Mouse (Mus musculus): ENCODE data around the gene Apom. TPM values are rescaled to one million over a fixed set of nuclear protein-coding genes. Genes with fewer than 3 reads are reported as not detected.
"Not testable (repeated sequence)": the region's sequence is repeated elsewhere in the genome, so short reads cannot be mapped to it uniquely, and the experiment has no call there.

The Apom gene
- polyA plus RNA-seq, 1 experiment: not detected

- TF ChIP-seq POLR2A (IDR thresholded peaks at IDR 0.05; ENCODE audit: low read depth, low read length) (no peak), CTCF (IDR thresholded peaks at IDR 0.05; ENCODE audit: borderline replicate concordance, insufficient read depth, low read length) (no peak)
- Histone ChIP-seq H3K4me3 (ENCODE audit: insufficient read depth, low read length) (no peak overlapping the region), H3K27ac (ENCODE audit: insufficient read depth, low read length) (no peak overlapping the region)
These were observed 317 bp upstream of the Apom start for GRCm38 (mm10) chr17:35132174-35132560.

DNA sequence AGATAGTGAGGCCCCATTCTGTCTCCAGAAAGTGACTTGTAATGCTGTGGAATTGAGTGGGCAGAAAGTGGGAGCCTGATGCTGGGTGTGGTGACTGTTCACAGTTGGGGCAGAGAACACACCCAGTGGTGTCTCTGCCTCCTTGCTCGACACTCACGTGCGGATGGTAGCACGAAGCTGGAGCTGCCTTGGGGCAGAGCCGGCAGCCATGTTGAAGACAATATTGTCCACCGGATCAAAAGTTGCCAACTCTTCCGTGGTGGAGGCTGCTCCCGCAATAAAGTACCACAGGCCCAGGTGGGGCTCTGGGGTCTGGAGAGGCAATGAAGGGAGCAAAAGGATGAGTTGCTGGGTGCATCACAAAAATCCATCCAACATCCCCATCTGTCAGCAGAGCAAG is 812 bp downstream of the Apom start:
- Histone ChIP-seq H3K4me3 (ENCODE audit: insufficient read depth, low read length) (no peak overlapping the region), H3K27ac (ENCODE audit: insufficient read depth, low read length) (no peak overlapping the region), H3K4me1 (ENCODE audit: control insufficient read depth, insufficient read depth, low read length) (0 out of 2 replicates have a peak, but pooled peaks cover 8% of the 10 kb centered on the region)
- TF ChIP-seq CTCF (IDR thresholded peaks at IDR 0.05; ENCODE audit: borderline replicate concordance, insufficient read depth, low read length) (no peak), POLR2A (IDR thresholded peaks at IDR 0.05; ENCODE audit: low read depth, low read length) (no peak)

More at GRCm38 (mm10) chr17:35132174-35132560, 317 bp upstream of the Apom start:
- 0 out of 2 replicates have a peak, but pooled peaks cover 5% of the 10 kb centered on the region for H3K4me1 ChIP-seq (ENCODE audit: control insufficient read depth, insufficient read depth, low read length)

DNA sequence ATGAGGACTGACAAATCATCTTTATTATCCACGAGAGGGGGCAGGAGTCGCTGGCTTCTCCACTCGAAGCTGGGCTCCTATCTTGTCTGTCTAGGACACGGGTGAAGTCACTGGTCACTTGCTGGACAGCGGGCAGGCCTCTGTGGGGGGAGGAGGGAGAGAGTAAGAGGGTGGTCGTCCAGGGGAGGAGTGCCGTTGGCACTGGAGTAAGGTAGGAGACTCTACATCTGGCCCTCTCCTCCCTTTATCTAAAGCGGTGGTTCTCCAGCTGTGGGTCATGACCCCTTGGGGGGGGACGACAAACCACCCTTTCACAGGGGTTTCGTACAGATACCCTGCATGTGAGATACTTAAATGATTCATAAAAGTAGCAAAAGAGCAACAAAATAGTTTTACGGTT is 2.9 kb downstream of the Apom start:
- Histone ChIP-seq H3K4me1 (ENCODE audit: control insufficient read depth, insufficient read depth, low read length) (peaks cover 11% of the 10 kb centered on the region; the same call in 1 of the 2 replicates), H3K4me3 (ENCODE audit: insufficient read depth, low read length) (no peak overlapping the region), H3K27ac (ENCODE audit: insufficient read depth, low read length) (no peak overlapping the region)
- no peak for TF ChIP-seq CTCF (IDR thresholded peaks at IDR 0.05; ENCODE audit: borderline replicate concordance, insufficient read depth, low read length)
- no peak for TF ChIP-seq POLR2A (IDR thresholded peaks at IDR 0.05; ENCODE audit: low read depth, low read length)

DNA sequence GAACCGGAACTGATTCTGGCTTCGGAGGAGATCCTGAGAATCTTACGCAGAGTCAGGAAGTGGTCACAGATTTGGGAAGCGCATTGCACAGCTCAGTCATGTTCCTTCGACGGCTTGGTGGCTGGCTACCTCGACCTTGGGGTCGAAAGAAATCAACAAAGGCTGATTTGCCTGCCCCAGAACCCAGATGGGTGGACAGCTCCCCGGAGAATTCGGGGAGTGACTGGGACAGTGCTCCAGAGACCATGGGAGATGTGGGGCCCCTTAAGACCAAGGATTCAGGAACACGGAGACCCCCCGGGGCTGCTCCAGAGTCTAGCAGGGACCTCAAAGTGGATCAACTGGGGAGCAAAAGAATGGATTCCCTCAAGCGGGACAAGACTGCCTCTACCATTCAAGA is 4.8 kb downstream of the Apom start:
- Histone ChIP-seq H3K4me3 (ENCODE audit: insufficient read depth, low read length) (peak overlapping the region; percentile 64), H3K27ac (ENCODE audit: insufficient read depth, low read length) (peak overlapping the region; percentile 19; the same call in 1 of the 2 replicates), H3K4me1 (ENCODE audit: control insufficient read depth, insufficient read depth, low read length) (peaks cover 11% of the 10 kb centered on the region; the same call in 1 of the 2 replicates)
- TF ChIP-seq POLR2A (IDR thresholded peaks at IDR 0.05; ENCODE audit: low read depth, low read length) (no peak), CTCF (IDR thresholded peaks at IDR 0.05; ENCODE audit: borderline replicate concordance, insufficient read depth, low read length) (no peak)

DNA sequence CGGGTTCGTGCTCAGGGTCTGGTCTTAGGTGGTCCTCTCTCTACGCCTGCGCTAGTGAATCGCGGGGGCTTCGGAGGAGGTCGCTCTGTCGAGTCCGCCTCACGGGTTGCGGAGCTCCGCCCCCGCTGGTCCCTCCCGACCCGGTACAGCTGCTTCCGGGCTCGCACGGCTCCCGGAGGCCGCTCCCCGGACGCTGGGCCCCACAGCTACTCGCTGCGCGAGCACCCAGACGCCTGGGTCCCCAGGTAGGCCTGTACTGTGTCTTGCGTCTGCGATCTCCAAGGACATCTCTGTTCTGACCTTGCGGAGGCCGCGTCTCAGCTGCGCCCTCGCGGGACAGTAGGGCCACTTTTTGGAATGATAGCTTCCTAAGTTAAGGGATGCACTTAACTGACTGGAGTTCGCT is 5.6 kb downstream of the Apom start, which contains the start of gene D17H6S53E:
Gene D17H6S53E, plus strand, starts transcription at position 168 of the 406 bp plus-strand sequence.
- H3K4me1 ChIP-seq (ENCODE audit: control insufficient read depth, insufficient read depth, low read length): peaks cover 11% of the 10 kb centered on the region; the same call in 1 of the 2 replicates
- H3K27ac ChIP-seq (ENCODE audit: insufficient read depth, low read length): peak within 1 kb of the TSS; percentile 19
- TF ChIP-seq CTCF (IDR thresholded peaks at IDR 0.05; ENCODE audit: borderline replicate concordance, insufficient read depth, low read length) (no peak), POLR2A (IDR thresholded peaks at IDR 0.05; ENCODE audit: low read depth, low read length) (peak; percentile 89)
- H3K4me3 ChIP-seq (ENCODE audit: insufficient read depth, low read length): peak within 1 kb of the TSS; percentile 64

- TF ChIP-seq POLR2A (IDR thresholded peaks at IDR 0.05; ENCODE audit: low read depth, low read length) (no peak), CTCF (IDR thresholded peaks at IDR 0.05; ENCODE audit: borderline replicate concordance, insufficient read depth, low read length) (no peak)
- Histone ChIP-seq H3K4me3 (ENCODE audit: insufficient read depth, low read length) (peak overlapping the region; percentile 64; the same call in 1 of the 2 replicates), H3K4me1 (ENCODE audit: control insufficient read depth, insufficient read depth, low read length) (peaks cover 11% of the 10 kb centered on the region; the same call in 1 of the 2 replicates), H3K27ac (ENCODE audit: insufficient read depth, low read length) (no peak overlapping the region)
These were observed 6.3 kb downstream of the Apom start for GRCm38 (mm10) chr17:35125578-35125977.

DNA sequence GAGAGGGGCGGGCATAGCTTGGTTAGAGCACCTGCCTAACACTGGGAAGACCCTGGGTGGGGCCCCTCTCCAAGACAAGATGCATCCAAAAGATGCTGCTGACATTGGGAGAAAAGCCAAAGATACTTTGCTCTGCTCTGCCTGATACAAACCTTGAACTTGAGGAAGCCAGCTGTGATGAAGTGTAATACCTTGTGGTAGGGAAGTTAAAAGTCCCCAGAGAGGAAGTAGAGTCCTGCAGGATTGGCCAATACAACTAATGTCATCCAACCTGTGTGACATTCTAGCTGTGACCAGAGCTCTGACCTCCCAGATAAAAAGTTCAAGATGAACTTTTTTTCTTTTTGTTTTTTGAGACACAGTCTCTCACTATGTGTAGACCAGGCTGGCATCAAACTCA is 6.8 kb downstream of the Apom start:
- Histone ChIP-seq H3K27ac (ENCODE audit: insufficient read depth, low read length) (no peak overlapping the region), H3K4me1 (ENCODE audit: control insufficient read depth, insufficient read depth, low read length) (peaks cover 11% of the 10 kb centered on the region; the same call in 1 of the 2 replicates), H3K4me3 (ENCODE audit: insufficient read depth, low read length) (no peak overlapping the region)

GRCm38 (mm10) chr17:35124261-35124896 is 7.5 kb downstream of the Apom start:
- peaks cover 11% of the 10 kb centered on the region; the same call in 1 of the 2 replicates for H3K4me1 ChIP-seq (ENCODE audit: control insufficient read depth, insufficient read depth, low read length)
- H3K27ac ChIP-seq (ENCODE audit: insufficient read depth, low read length); H3K4me3 ChIP-seq (ENCODE audit: insufficient read depth, low read length): not testable (repeated sequence)

More for the DNA sequence above, 6.8 kb downstream of the Apom start:
- TF ChIP-seq POLR2A (IDR thresholded peaks at IDR 0.05; ENCODE audit: low read depth, low read length) (no peak), CTCF (IDR thresholded peaks at IDR 0.05; ENCODE audit: borderline replicate concordance, insufficient read depth, low read length) (no peak)

GRCm38 (mm10) chr17:35123287-35123686 is 8.6 kb downstream of the Apom start:
- H3K4me3 ChIP-seq (ENCODE audit: insufficient read depth, low read length); H3K27ac ChIP-seq (ENCODE audit: insufficient read depth, low read length): not testable (repeated sequence)
- H3K4me1 ChIP-seq (ENCODE audit: control insufficient read depth, insufficient read depth, low read length): peaks cover 11% of the 10 kb centered on the region; the same call in 1 of the 2 replicates

DNA sequence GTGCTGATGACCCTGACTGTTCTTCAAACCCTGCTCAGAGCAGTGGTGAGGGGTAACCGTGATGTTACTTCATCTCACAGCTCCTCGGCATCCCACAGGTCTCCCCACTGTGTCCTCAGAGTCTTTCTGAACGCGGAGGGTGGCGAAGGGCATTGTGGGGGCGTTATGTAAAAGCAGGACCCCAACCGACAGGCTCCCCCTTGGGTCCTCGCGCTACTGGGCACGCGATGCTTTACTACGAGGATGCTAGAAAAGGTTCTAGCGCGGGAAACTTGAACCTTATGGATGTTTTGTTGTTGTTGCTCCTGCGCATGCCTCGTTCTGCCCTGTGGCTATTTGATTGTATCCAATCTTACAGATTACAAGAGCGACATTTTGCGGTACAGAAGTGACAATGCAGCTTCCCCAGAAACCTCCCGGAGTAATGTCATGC is 10.0 kb downstream of the Apom start, which contains the start of gene Csnk2b:
Gene Csnk2b, minus strand, starts transcription at position 183 of the 433 bp plus-strand sequence.
- H3K4me3 ChIP-seq (ENCODE audit: insufficient read depth, low read length): peak within 1 kb of the TSS; percentile 97
- TF ChIP-seq POLR2A (IDR thresholded peaks at IDR 0.05; ENCODE audit: low read depth, low read length) (no peak), CTCF (IDR thresholded peaks at IDR 0.05; ENCODE audit: borderline replicate concordance, insufficient read depth, low read length) (no peak)
- peak within 1 kb of the TSS; percentile 56 for H3K27ac ChIP-seq (ENCODE audit: insufficient read depth, low read length)
- peaks cover 4% of the 10 kb centered on the region; the same call in 1 of the 2 replicates for H3K4me1 ChIP-seq (ENCODE audit: control insufficient read depth, insufficient read depth, low read length)
